Mouse (Mus musculus) neural tube, embryonic 14.5 days (tissue): ENCODE measurements at regions not wholly inside any gene's neighbourhood (a gene's known extent, or its start where the extent isn't known, plus 50 kb on each side); places are given as distances from the start of the nearest gene placed in this dataset.

ENCODE experiments used
- ATAC-seq: fragments of 200-750 bp; cut with Nextera tagmentation; 2 replicates; pipeline ENCODE4 v1.8.0; 2017; ENCODE audit warnings: low read depth, mild to moderate bottlenecking, moderate TSS enrichment, moderate library complexity
- H3K27ac ChIP-seq: fragments of 300-500 bp; sonication (generic); 2 replicates; pipeline ENCODE4 v1.5.1; 2014; ENCODE audit warnings: low read depth, mild to moderate bottlenecking, control low read depth, low read length, moderate library complexity, mixed read lengths
- H3K27me3 ChIP-seq: fragments of 300-500 bp; sonication (generic); 2 replicates; pipeline ENCODE4 v1.6.1; 2014; ENCODE audit warnings: low read length; ENCODE audit not compliant: control insufficient read depth, insufficient read depth
- H3K36me3 ChIP-seq: fragments of 300-500 bp; sonication (generic); 2 replicates; pipeline ENCODE4 v1.6.1; 2014; ENCODE audit warnings: low read length, mixed read lengths; ENCODE audit not compliant: control insufficient read depth, insufficient read depth
- H3K4me1 ChIP-seq: fragments of 300-500 bp; sonication (generic); 2 replicates; pipeline ENCODE4 v1.6.1; 2014; ENCODE audit warnings: low read length; ENCODE audit not compliant: control insufficient read depth, insufficient read depth
- H3K4me2 ChIP-seq: fragments of 300-500 bp; sonication (generic); 2 replicates; pipeline ENCODE4 v1.6.1; 2014; ENCODE audit warnings: mild to moderate bottlenecking, low read depth, low read length, control low read depth
- H3K4me3 ChIP-seq: fragments of 300-500 bp; sonication (generic); 2 replicates; pipeline ENCODE4 v1.5.1; 2014; ENCODE audit warnings: low read depth, low read length, control low read depth, mixed read lengths
- H3K9ac ChIP-seq: fragments of 300-500 bp; sonication (generic); replicated peaks from 2 replicates; pipeline ENCODE4 v1.6.1; 2014; ENCODE audit warnings: low read depth, mild to moderate bottlenecking, control low read depth, low read length, mixed read lengths
- H3K9me3 ChIP-seq: fragments of 300-500 bp; sonication (generic); 2 replicates; pipeline ENCODE4 v1.6.1; 2016; ENCODE audit warnings: low read length; ENCODE audit not compliant: control insufficient read depth
- WGBS: fragments of 180-500 bp; shearing (Covaris S2); extraction: QIAGEN DNeasy Blood & Tissue Kit; methylation state at CpG from one replicate; pipeline ENCODE4 v1.1.7; 2014; 5-methylcytosine and 5-hydroxymethylcytosine counted together

GRCm38 (mm10) chr13:111929908-111930307 is 121.1 kb upstream of the Map3k1 start:
- Histone ChIP-seq H3K4me2 (no peak overlapping the region), H3K36me3 (no peaks in the 10 kb centered on the region), H3K27ac (no peak overlapping the region), H3K27me3 (no peaks in the 10 kb centered on the region), H3K9me3 (no peaks in the 10 kb centered on the region), H3K4me3 (no peak overlapping the region), H3K4me1 (no peaks in the 10 kb centered on the region), H3K9ac (no peak overlapping the region)
- no peak for ATAC-seq
- WGBS: 70% methylated on average over 1 of the region's 1 CpGs

- no peaks in the 10 kb centered on the region for H3K4me1 ChIP-seq
- 90% methylated on average over 3 of the region's 3 CpGs for WGBS
- H3K4me2 ChIP-seq: no peak overlapping the region
- H3K27ac ChIP-seq: no peak overlapping the region
- no peaks in the 10 kb centered on the region for H3K27me3 ChIP-seq
- ATAC-seq: no peak
- H3K36me3 ChIP-seq: no peaks in the 10 kb centered on the region
- H3K4me3 ChIP-seq: no peak overlapping the region
- H3K9me3 ChIP-seq: no peaks in the 10 kb centered on the region
- H3K9ac ChIP-seq: no peak overlapping the region
Observed at GRCm38 (mm10) chr13:111932464-111932863, 123.7 kb upstream of the Map3k1 start.

- no peak for ATAC-seq
- 77% methylated on average over 8 of the region's 8 CpGs for WGBS
- Histone ChIP-seq H3K27me3 (no peaks in the 10 kb centered on the region), H3K36me3 (no peaks in the 10 kb centered on the region), H3K4me1 (no peaks in the 10 kb centered on the region), H3K4me3 (no peak overlapping the region), H3K9ac (no peak overlapping the region), H3K9me3 (no peaks in the 10 kb centered on the region), H3K4me2 (no peak overlapping the region), H3K27ac (no peak overlapping the region)
Observed at GRCm38 (mm10) chr13:111933526-111934240, 124.9 kb upstream of the Map3k1 start.

- H3K27me3 ChIP-seq: no peaks in the 10 kb centered on the region
- H3K4me1 ChIP-seq: no peaks in the 10 kb centered on the region
- H3K27ac ChIP-seq: no peak overlapping the region
- no peak for ATAC-seq
- 89% methylated on average over 1 of the region's 1 CpGs for WGBS
- no peaks in the 10 kb centered on the region for H3K9me3 ChIP-seq
- no peak overlapping the region for H3K4me3 ChIP-seq
- no peak overlapping the region for H3K4me2 ChIP-seq
- H3K36me3 ChIP-seq: no peaks in the 10 kb centered on the region
- no peak overlapping the region for H3K9ac ChIP-seq
Observed at GRCm38 (mm10) chr13:111935721-111936080, 126.9 kb upstream of the Map3k1 start.

- 65% methylated on average over 9 of the region's 9 CpGs for WGBS
Observed at GRCm38 (mm10) chr13:111936081-111936857, 127.5 kb upstream of the Map3k1 start.

GRCm38 (mm10) chr13:111936983-111937382 is 128.2 kb upstream of the Map3k1 start:
- H3K36me3 ChIP-seq: no peaks in the 10 kb centered on the region
- H3K4me3 ChIP-seq: no peak overlapping the region
- no peak overlapping the region for H3K27ac ChIP-seq
- H3K4me1 ChIP-seq: no peaks in the 10 kb centered on the region
- no peak overlapping the region for H3K4me2 ChIP-seq
- H3K9ac ChIP-seq: no peak overlapping the region
- H3K27me3 ChIP-seq: no peaks in the 10 kb centered on the region
- H3K9me3 ChIP-seq: no peaks in the 10 kb centered on the region
- WGBS: 68% methylated on average over 8 of the region's 8 CpGs
- ATAC-seq: no peak

More at GRCm38 (mm10) chr13:111936081-111936857, 127.5 kb upstream of the Map3k1 start:
- no peak overlapping the region for H3K4me2 ChIP-seq
- H3K27ac ChIP-seq: no peak overlapping the region
- no peak overlapping the region for H3K4me3 ChIP-seq
- no peaks in the 10 kb centered on the region for H3K9me3 ChIP-seq
- H3K27me3 ChIP-seq: no peaks in the 10 kb centered on the region
- H3K9ac ChIP-seq: no peak overlapping the region
- ATAC-seq: peak; percentile 60; the same call in 1 of the 2 replicates
- H3K4me1 ChIP-seq: no peaks in the 10 kb centered on the region
- H3K36me3 ChIP-seq: no peaks in the 10 kb centered on the region

GRCm38 (mm10) chr13:111938896-111939422 is 130.2 kb upstream of the Map3k1 start:
- WGBS: 59% methylated on average over 8 of the region's 8 CpGs
- no peak overlapping the region for H3K27ac ChIP-seq
- no peak for ATAC-seq

GRCm38 (mm10) chr13:111939534-111940115 is 130.8 kb upstream of the Map3k1 start:
- Histone ChIP-seq H3K4me2 (no peak overlapping the region), H3K36me3 (no peaks in the 10 kb centered on the region), H3K27ac (no peak overlapping the region), H3K9ac (no peak overlapping the region), H3K4me1 (peaks cover 3% of the 10 kb centered on the region; the same call in 1 of the 2 replicates), H3K9me3 (no peaks in the 10 kb centered on the region), H3K27me3 (no peaks in the 10 kb centered on the region), H3K4me3 (no peak overlapping the region)
- no peak for ATAC-seq
- WGBS: 78% methylated on average over 6 of the region's 6 CpGs

More at GRCm38 (mm10) chr13:111938896-111939422, 130.2 kb upstream of the Map3k1 start:
- no peaks in the 10 kb centered on the region for H3K36me3 ChIP-seq
- H3K9me3 ChIP-seq: no peaks in the 10 kb centered on the region
- H3K4me3 ChIP-seq: no peak overlapping the region
- no peaks in the 10 kb centered on the region for H3K27me3 ChIP-seq
- no peak overlapping the region for H3K9ac ChIP-seq
- no peak overlapping the region for H3K4me2 ChIP-seq
- H3K4me1 ChIP-seq: peaks cover 3% of the 10 kb centered on the region; the same call in 1 of the 2 replicates

- Histone ChIP-seq H3K4me2 (no peak overlapping the region), H3K27me3 (no peaks in the 10 kb centered on the region), H3K27ac (no peak overlapping the region), H3K36me3 (no peaks in the 10 kb centered on the region), H3K9me3 (no peaks in the 10 kb centered on the region), H3K4me1 (peaks cover 3% of the 10 kb centered on the region; the same call in 1 of the 2 replicates), H3K4me3 (no peak overlapping the region), H3K9ac (no peak overlapping the region)
- WGBS: 89% methylated on average over 4 of the region's 4 CpGs
- no peak for ATAC-seq
Observed at GRCm38 (mm10) chr13:111940275-111940674, 131.5 kb upstream of the Map3k1 start.
